ENCODE assay signal across 8 mouse cellular contexts in the genomic region with DNA sequence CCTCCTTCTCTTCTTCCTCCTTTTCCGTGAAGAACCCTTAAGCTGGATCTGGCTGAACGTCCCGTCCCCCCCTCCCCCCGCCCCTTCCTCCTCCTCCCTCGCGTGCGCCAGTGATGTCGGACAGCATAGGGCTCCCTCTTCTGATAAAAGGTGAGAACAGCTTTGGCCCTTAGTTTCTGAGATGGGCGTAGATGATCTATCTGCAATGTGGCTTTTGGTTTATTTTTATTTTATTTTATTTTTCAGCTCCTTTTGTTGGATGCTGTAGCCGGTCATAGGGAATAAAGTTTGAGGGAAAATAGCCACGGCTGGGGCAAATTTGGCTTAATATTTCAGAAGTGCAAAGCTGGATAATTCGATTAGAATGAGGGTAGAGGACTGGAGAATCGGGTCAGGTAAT. TPM values are rescaled to one million over a fixed set of nuclear protein-coding genes. Genes with fewer than 3 reads are reported as not detected.
DNase-seq lines count a peak whose midpoint lies in the region; ATAC-seq lines count a peak whose summit lies in the region.

No protein-coding gene starts in this region.

- peak overlapping the region; percentile 89 for H3K4me2 ChIP-seq in kidney, embryonic 16.5 days (replicated peaks; ENCODE audit: low read depth, low read length)
- H3K4me2 ChIP-seq in stomach, embryonic 14.5 days (replicated peaks; ENCODE audit: low read depth, low read length): peak overlapping the region; percentile 71

- H3K4me3 ChIP-seq in heart, embryonic 10.5 days: peak overlapping the region; percentile 76
- H3K4me3 ChIP-seq in kidney, embryonic 16.5 days (ENCODE audit: low read length): peak overlapping the region; percentile 85
- H3K4me3 ChIP-seq in stomach, embryonic 14.5 days (ENCODE audit: low read depth, low read length): peak overlapping the region; percentile 58

- H3K27ac ChIP-seq in heart, embryonic 10.5 days: peak overlapping the region; percentile 86; the same call in 1 of the 2 replicates
- H3K27ac ChIP-seq in kidney, embryonic 16.5 days (ENCODE audit: low read length): peak overlapping the region; percentile 88
- peak overlapping the region; percentile 61; the same call in 1 of the 2 replicates for H3K27ac ChIP-seq in stomach, embryonic 14.5 days (ENCODE audit: low read length)

- DNase-seq in urinary bladder, postnatal 14 days (ENCODE audit: low spot score): peak; percentile 47
- no peak for DNase-seq in urinary bladder, adult 2 months (ENCODE audit: low spot score)
- peak; percentile 61 to 71 for DNase-seq in cerebellum, postnatal 14 days
- DNase-seq in heart, embryonic 10.5 days (ENCODE audit: low spot score): peak; percentile 76
- DNase-seq in lung, postnatal 4 days: peak; percentile 47 to 60
- no peak for DNase-seq in ovary, adult 18-20 months (ENCODE audit: low spot score)

- H3K9me3 ChIP-seq in heart, embryonic 10.5 days: no peaks in the 10 kb centered on the region
- H3K9me3 ChIP-seq in kidney, embryonic 16.5 days (ENCODE audit: low read length): no peaks in the 10 kb centered on the region
- H3K9me3 ChIP-seq in stomach, embryonic 14.5 days (ENCODE audit: control insufficient read depth, low read depth, low read length): no peaks in the 10 kb centered on the region

- H3K4me1 ChIP-seq in heart, embryonic 10.5 days: peaks cover 3% of the 10 kb centered on the region; the same call in 1 of the 2 replicates
- no peaks in the 10 kb centered on the region for H3K4me1 ChIP-seq in kidney, embryonic 16.5 days (ENCODE audit: insufficient read depth, low read length)
- H3K4me1 ChIP-seq in stomach, embryonic 14.5 days (ENCODE audit: control insufficient read depth, insufficient read depth, low read length): no peaks in the 10 kb centered on the region

- H3K36me3 ChIP-seq in heart, embryonic 10.5 days: 0 out of 2 replicates have a peak, but pooled peaks cover 2% of the 10 kb centered on the region
- no peaks in the 10 kb centered on the region for H3K36me3 ChIP-seq in kidney, embryonic 16.5 days (ENCODE audit: insufficient read depth, low read length)
- no peaks in the 10 kb centered on the region; the same call in 1 of the 2 replicates for H3K36me3 ChIP-seq in stomach, embryonic 14.5 days (ENCODE audit: control insufficient read depth, insufficient read depth, low read length)

- peak overlapping the region; percentile 86 for H3K9ac ChIP-seq in kidney, embryonic 16.5 days (replicated peaks; ENCODE audit: low read length)
- 0 out of 2 replicates have a peak overlapping the region, but pooled peaks have one; percentile 56 for H3K9ac ChIP-seq in stomach, embryonic 14.5 days (replicated peaks; ENCODE audit: low read depth, low read length)

- WGBS in heart, embryonic 10.5 days: under 1% methylated on average over 10 of the region's 13 CpGs
- 5% methylated on average over 7 of the region's 13 CpGs for WGBS in kidney, embryonic 16.5 days
- under 1% methylated on average over 11 of the region's 13 CpGs for WGBS in stomach, embryonic 14.5 days

- no peaks in the 10 kb centered on the region for H3K27me3 ChIP-seq in heart, embryonic 10.5 days (ENCODE audit: insufficient read depth, poor library complexity, severe bottlenecking)
- no peaks in the 10 kb centered on the region for H3K27me3 ChIP-seq in kidney, embryonic 16.5 days (ENCODE audit: insufficient read depth, low read length)
- no peaks in the 10 kb centered on the region for H3K27me3 ChIP-seq in stomach, embryonic 14.5 days (ENCODE audit: control insufficient read depth, insufficient read depth, low read length)

- peak; percentile 69; the same call in 1 of the 2 replicates for ATAC-seq in kidney, embryonic 16.5 days (ENCODE audit: low FRiP score, low TSS enrichment)
- peak; percentile 80; the same call in 1 of the 2 replicates for ATAC-seq in stomach, embryonic 14.5 days (ENCODE audit: insufficient number of reproducible peaks, insufficient read depth, low FRiP score, low read depth)

RNA-seq across cellular contexts. Expression of gene Pgap2, which starts 12.3 kb away (rescaled TPM):
- polyA plus RNA-seq in urinary bladder, adult 2 months (2012; rRNA removed): 58.9 and 64.7 TPM in 2 replicates
- polyA plus RNA-seq in heart, embryonic 10.5 days (2016; fragmentation: Nextera tagmentation; extraction: Ambion mirVana): 49.0 and 54.0 TPM in 2 replicates
- polyA plus RNA-seq in kidney, embryonic 16.5 days (2015; fragmentation: Nextera tagmentation; extraction: Ambion mirVana): 82.9 and 84.7 TPM in 2 replicates
- 99.0 and 103 TPM in 2 replicates for polyA plus RNA-seq in stomach, embryonic 14.5 days (2014; fragmentation: Nextera tagmentation; extraction: Ambion mirVana)

RNA-seq across cellular contexts. Expression of gene Nup98, which starts 12.4 kb away (rescaled TPM):
- 17.6 and 20.9 TPM in 2 replicates for polyA plus RNA-seq in urinary bladder, adult 2 months (2012; rRNA removed)
- 36.6 and 36.7 TPM in 2 replicates for polyA plus RNA-seq in heart, embryonic 10.5 days (2016; fragmentation: Nextera tagmentation; extraction: Ambion mirVana)
- 36.4 and 39.6 TPM in 2 replicates for polyA plus RNA-seq in kidney, embryonic 16.5 days (2015; fragmentation: Nextera tagmentation; extraction: Ambion mirVana)
- polyA plus RNA-seq in stomach, embryonic 14.5 days (2014; fragmentation: Nextera tagmentation; extraction: Ambion mirVana): 51.6 and 53.5 TPM in 2 replicates

RNA-seq across cellular contexts. Expression of gene Rhog, which starts 33.5 kb away (rescaled TPM):
- 47.2 and 67.2 TPM in 2 replicates for polyA plus RNA-seq in urinary bladder, adult 2 months (2012; rRNA removed)
- polyA plus RNA-seq in heart, embryonic 10.5 days (2016; fragmentation: Nextera tagmentation; extraction: Ambion mirVana): 42.8 and 48.9 TPM in 2 replicates
- polyA plus RNA-seq in kidney, embryonic 16.5 days (2015; fragmentation: Nextera tagmentation; extraction: Ambion mirVana): 61.2 and 64.9 TPM in 2 replicates
- 61.6 and 65.1 TPM in 2 replicates for polyA plus RNA-seq in stomach, embryonic 14.5 days (2014; fragmentation: Nextera tagmentation; extraction: Ambion mirVana)

RNA-seq across cellular contexts. Expression of gene Stim1, which starts 45.3 kb away (rescaled TPM):
- polyA plus RNA-seq in urinary bladder, adult 2 months (2012; rRNA removed): 89.4 and 107 TPM in 2 replicates
- polyA plus RNA-seq in heart, embryonic 10.5 days (2016; fragmentation: Nextera tagmentation; extraction: Ambion mirVana): 15.1 and 16.6 TPM in 2 replicates
- 14.8 and 17.0 TPM in 2 replicates for polyA plus RNA-seq in kidney, embryonic 16.5 days (2015; fragmentation: Nextera tagmentation; extraction: Ambion mirVana)
- polyA plus RNA-seq in stomach, embryonic 14.5 days (2014; fragmentation: Nextera tagmentation; extraction: Ambion mirVana): 24.9 and 25.6 TPM in 2 replicates

Comparison
In these comparisons a context has a peak if more than half of its experiments do, and no peak if none do; other contexts are left out.
1. DNase-seq: peak in urinary bladder, postnatal 14 days (single experiment), cerebellum, postnatal 14 days (2 of 2), heart, embryonic 10.5 days (single experiment) and lung, postnatal 4 days (2 of 2); none in urinary bladder, adult 2 months (single experiment) and ovary, adult 18-20 months (single experiment).
2. Peak in every context shown above with its lines, with median percentiles within 50 percentile points of each other: H3K27ac ChIP-seq and H3K4me3 ChIP-seq.